8 mouse cellular contexts compared by ENCODE assay signal in genomic region chr3:17785106-17786022, GRCm38 (mm10).
DNase-seq lines count a peak whose midpoint lies in the region; ATAC-seq lines count a peak whose summit lies in the region.

No protein-coding gene starts in this region.

- H3K9me3 ChIP-seq in hindbrain, embryonic 16.5 days (ENCODE audit: control insufficient read depth, low read length) = no peaks in the 10 kb centered on the region
- H3K9me3 ChIP-seq in neural tube, embryonic 11.5 days (ENCODE audit: control insufficient read depth, low read length) = no peaks in the 10 kb centered on the region

- peak overlapping the region; percentile 99 for H3K27ac ChIP-seq in hindbrain, embryonic 16.5 days (ENCODE audit: low read depth, low read length)
- peak overlapping the region; percentile 100 for H3K27ac ChIP-seq in neural tube, embryonic 11.5 days (ENCODE audit: low read depth, low read length)

- peak overlapping the region; percentile 98 for H3K4me2 ChIP-seq in hindbrain, embryonic 16.5 days (ENCODE audit: low read length)
- peak overlapping the region; percentile 99 for H3K4me2 ChIP-seq in neural tube, embryonic 11.5 days (ENCODE audit: low read depth)

- peak overlapping the region; percentile 90 for H3K9ac ChIP-seq in hindbrain, embryonic 16.5 days (ENCODE audit: low read depth, low read length)
- peak overlapping the region; percentile 99 for H3K9ac ChIP-seq in neural tube, embryonic 11.5 days (ENCODE audit: low read length)

- WGBS in hindbrain, embryonic 16.5 days = 5% methylated on average over 21 of the region's 21 CpGs
- WGBS in neural tube, embryonic 11.5 days = 3% methylated on average over 21 of the region's 21 CpGs

- no peaks in the 10 kb centered on the region for H3K27me3 ChIP-seq in hindbrain, embryonic 16.5 days (replicated peaks; ENCODE audit: control insufficient read depth, insufficient read depth, low read length)
- H3K27me3 ChIP-seq in neural tube, embryonic 11.5 days (ENCODE audit: control insufficient read depth, insufficient read depth, low read length) = 0 out of 2 replicates have a peak, but pooled peaks cover 3% of the 10 kb centered on the region

- peak; percentile 34 for DNase-seq in kidney, adult 9 months
- no peak for DNase-seq in kidney, postnatal 10 days
- DNase-seq in cerebellum, postnatal 25 days = peak; percentile 34 to 36
- peak; percentile 64 for DNase-seq in neural tube, embryonic 11.5 days (ENCODE audit: low spot score)
- DNase-seq in gastrocnemius, adult 18-20 months (ENCODE audit: low spot score) = no peak
- no peak for DNase-seq in ovary, postnatal 14 days (ENCODE audit: low spot score)
- DNase-seq in right cerebral cortex, adult 2 months (ENCODE audit: low spot score in 2 of 2) = no peak

- ATAC-seq in hindbrain, embryonic 16.5 days = no peak
- peak; percentile 49 for ATAC-seq in neural tube, embryonic 11.5 days (ENCODE audit: insufficient read depth, low FRiP score, low TSS enrichment)

- peaks cover 6% of the 10 kb centered on the region; the same call in 1 of the 2 replicates for H3K4me1 ChIP-seq in hindbrain, embryonic 16.5 days (ENCODE audit: control insufficient read depth, insufficient read depth, low read depth, low read length)
- 0 out of 2 replicates have a peak, but pooled peaks cover 2% of the 10 kb centered on the region for H3K4me1 ChIP-seq in neural tube, embryonic 11.5 days (ENCODE audit: control insufficient read depth, insufficient read depth, low read length)

- H3K36me3 ChIP-seq in hindbrain, embryonic 16.5 days (ENCODE audit: control insufficient read depth, insufficient read depth, low read length) = no peaks in the 10 kb centered on the region
- H3K36me3 ChIP-seq in neural tube, embryonic 11.5 days (ENCODE audit: control insufficient read depth, insufficient read depth, low read length) = no peaks in the 10 kb centered on the region

- peak overlapping the region; percentile 52 for H3K4me3 ChIP-seq in hindbrain, embryonic 16.5 days (ENCODE audit: low read length)
- H3K4me3 ChIP-seq in neural tube, embryonic 11.5 days (ENCODE audit: low read depth, low read length) = peak overlapping the region; percentile 55

Comparison
In these comparisons a context has a peak if more than half of its experiments do, and no peak if none do; other contexts are left out.
1. DNase-seq: peak in kidney, adult 9 months (single experiment), cerebellum, postnatal 25 days (2 of 2) and neural tube, embryonic 11.5 days (single experiment); none in kidney, postnatal 10 days (single experiment), gastrocnemius, adult 18-20 months (single experiment), ovary, postnatal 14 days (single experiment) and right cerebral cortex, adult 2 months (0 of 2).